Mouse (Mus musculus) cortical plate, adult 2 months (tissue): ENCODE results near the gene Slc35g1.

Experiments used
- CTCF ChIP-seq: fragments of 200-500 bp; IDR thresholded peaks from 2 replicates; pipeline ENCODE4 v1.5.1; 2011; ENCODE audit warnings: mild to moderate bottlenecking, control low read depth, low read length; ENCODE audit not compliant: insufficient read depth; ENCODE audit errors: extremely low read depth
- POLR2A ChIP-seq: fragments of 200-500 bp; IDR thresholded peaks from 2 replicates; pipeline ENCODE4 v1.6.1; 2011; ENCODE audit warnings: mild to moderate bottlenecking, low read length, control low read depth; ENCODE audit not compliant: insufficient read depth; ENCODE audit errors: extremely low read depth

DNA sequence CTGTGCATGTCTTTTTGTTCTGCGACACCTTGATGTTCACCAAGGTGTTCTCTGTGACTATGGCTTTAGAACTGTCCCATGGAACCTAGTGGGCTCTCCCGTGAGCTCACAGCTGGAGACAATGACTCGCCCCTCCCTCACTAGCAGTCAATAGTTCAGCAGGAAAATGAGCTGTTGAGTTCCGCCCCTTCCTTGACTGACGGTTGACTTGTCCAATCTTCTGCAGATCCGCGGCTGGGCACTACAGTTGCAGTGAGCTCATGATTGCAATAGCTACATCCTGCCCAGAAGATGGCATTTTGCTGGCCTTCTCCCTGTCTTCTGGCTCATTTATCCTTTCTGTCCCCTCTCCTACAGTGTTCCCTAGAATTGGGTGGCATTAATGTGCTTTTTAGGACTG, 25.7 kb downstream of the Slc35g1 start:
- TF ChIP-seq POLR2A (no peak), CTCF (no peak)
